Mouse (Mus musculus): Measurements from ENCODE around the gene Ptpn1.

DNA sequence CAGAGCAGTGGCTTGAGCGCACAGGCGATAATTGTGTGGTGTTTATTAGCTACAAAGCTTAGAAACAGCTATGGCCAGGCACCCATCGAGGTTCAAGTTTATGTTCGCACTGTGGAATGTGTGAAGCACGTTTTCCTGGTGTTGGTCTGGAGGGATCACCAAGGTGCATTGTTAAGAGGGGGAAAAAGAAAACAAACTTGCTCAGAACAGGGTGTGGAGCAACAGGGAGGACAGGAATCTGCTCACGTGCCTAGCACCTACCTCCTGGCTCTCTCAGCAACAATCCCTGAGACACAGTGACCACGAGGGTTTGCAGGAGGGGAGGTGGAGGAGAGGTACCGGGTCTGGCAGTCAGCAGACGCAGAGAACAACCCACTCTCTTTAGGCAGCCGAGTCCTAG is 38.2 kb upstream of the Ptpn1 start:
- TF ChIP-seq CTCF (IDR thresholded peaks at IDR 0.05; ENCODE audit: low read depth), result no peak
- no peak for TF ChIP-seq EP300 (IDR thresholded peaks at IDR 0.05; ENCODE audit: low read depth)

Measured in liver, embryonic 14.5 days (tissue).